Mouse (Mus musculus): ENCODE data around the gene Btbd9.

GRCm38 (mm10) chr17:30183561-30183960, 392.7 kb downstream of the Btbd9 start:
- no peak for TF ChIP-seq POLR2A (IDR thresholded peaks at IDR 0.05; ENCODE audit: low read depth, low read length)
- TF ChIP-seq CTCF (conservative IDR thresholded peaks at IDR 0.05; ENCODE audit: insufficient read depth, insufficient read length, low read depth, low read length) = no peak
